Mouse (Mus musculus) neural tube, embryonic 14.5 days (tissue): ENCODE measurements around the gene 4933416C03Rik. TPM values are rescaled to one million over a fixed set of nuclear protein-coding genes. Genes with fewer than 3 reads are reported as not detected.

Source experiments
- polyA plus RNA-seq: library from polyadenylated mRNA; unstranded; fragments of >200 nt; fragmentation: Nextera tagmentation; extraction: Ambion mirVana; gene quantifications from 2 replicates; pipeline ENCODE4 v1.2.1, GENCODE M21; 2014

The 4933416C03Rik gene
- polyA plus RNA-seq, 1 experiment from 2014 or later, result 0.33 TPM

Other genes with a start within 250 kb of the 4933416C03Rik start
- 30.4 and 45.1 TPM in 2 replicates for gene Ptprr, start 95.7 kb downstream of the 4933416C03Rik start, polyA plus RNA-seq
- gene Ptprb, start 161.6 kb upstream of the 4933416C03Rik start, polyA plus RNA-seq, result 3.1 and 4.0 TPM in 2 replicates